Mouse (Mus musculus) midbrain, embryonic 13.5 days (tissue): ENCODE measurements around the gene Fsd2. TPM values are rescaled to one million over a fixed set of nuclear protein-coding genes. Genes with fewer than 3 reads are reported as not detected.

Source experiments
- ATAC-seq: fragments of 200-750 bp; cut with Nextera tagmentation; 2 replicates; pipeline ENCODE4 v1.8.0; 2017; ENCODE audit warnings: mild to moderate bottlenecking, moderate TSS enrichment, moderate library complexity
- H3K27ac ChIP-seq: fragments of 300-500 bp; sonication (generic); 2 replicates; pipeline ENCODE4 v1.5.1; 2015; ENCODE audit warnings: inconsistent platforms, mild to moderate bottlenecking, moderate library complexity
- H3K27me3 ChIP-seq: fragments of 300-500 bp; sonication (generic); 2 replicates; pipeline ENCODE4 v1.6.1; 2015; ENCODE audit warnings: mild to moderate bottlenecking, inconsistent platforms
- H3K36me3 ChIP-seq: fragments of 300-500 bp; sonication (generic); 2 replicates; pipeline ENCODE4 v1.6.1; 2015; ENCODE audit warnings: mild to moderate bottlenecking, inconsistent platforms
- H3K4me1 ChIP-seq: fragments of 300-500 bp; sonication (generic); replicated peaks from 2 replicates; pipeline ENCODE4 v1.6.1; 2015; ENCODE audit warnings: inconsistent platforms
- H3K4me2 ChIP-seq: fragments of 300-500 bp; sonication (generic); replicated peaks from 2 replicates; pipeline ENCODE4 v1.6.1; 2015; ENCODE audit warnings: moderate library complexity, mild to moderate bottlenecking, inconsistent platforms
- H3K4me3 ChIP-seq: fragments of 300-500 bp; sonication (generic); replicated peaks from 2 replicates; pipeline ENCODE4 v1.5.1; 2015; ENCODE audit warnings: mild to moderate bottlenecking, inconsistent platforms
- H3K9ac ChIP-seq: fragments of 300-500 bp; sonication (generic); replicated peaks from 2 replicates; pipeline ENCODE4 v1.6.1; 2015; ENCODE audit warnings: mild to moderate bottlenecking, inconsistent platforms
- H3K9me3 ChIP-seq: fragments of 300-500 bp; sonication (generic); 2 replicates; pipeline ENCODE4 v1.6.1; 2016; ENCODE audit warnings: mild to moderate bottlenecking, inconsistent platforms
- WGBS: fragments of 180-500 bp; shearing (Covaris S2); methylation state at CpG from one replicate; pipeline ENCODE4 v1.1.7; 2015; 5-methylcytosine and 5-hydroxymethylcytosine counted together
- polyA plus RNA-seq: library from polyadenylated mRNA; unstranded; fragments of >200 nt; fragmentation: Nextera tagmentation; extraction: Ambion mirVana; gene quantifications from 2 replicates; pipeline ENCODE4 v1.2.1, GENCODE M21; 2015

Fsd2 gene
- polyA plus RNA-seq, result 0.20 and 0.34 TPM in 2 replicates

GRCm38 (mm10) chr7:81566892-81567291 lies at the start of gene Fsd2:
Fsd2 (minus strand) TSS chr7:81566944.
- Histone ChIP-seq H3K4me3 (no peak within 1 kb of the TSS), H3K9ac (no peak within 1 kb of the TSS), H3K9me3 (no peaks in the 10 kb centered on the region), H3K4me1 (peaks cover under 1% of the 10 kb centered on the region), H3K36me3 (no peaks in the 10 kb centered on the region), H3K27me3 (no peaks in the 10 kb centered on the region), H3K4me2 (no peak within 1 kb of the TSS), H3K27ac (0 out of 2 replicates have a peak within 1 kb of the TSS, but pooled peaks have one; percentile 56)
- WGBS, result 78% methylated on average over 9 of the region's 9 CpGs
- no peak for ATAC-seq

- Histone ChIP-seq H3K27me3 (no peaks in the 10 kb centered on the region), H3K4me2 (no peak overlapping the region), H3K9ac (no peak overlapping the region), H3K36me3 (0 out of 2 replicates have a peak, but pooled peaks cover 3% of the 10 kb centered on the region), H3K27ac (no peak overlapping the region), H3K4me1 (no peaks in the 10 kb centered on the region), H3K9me3 (no peaks in the 10 kb centered on the region), H3K4me3 (no peak overlapping the region)
- 65% methylated on average over 9 of the region's 9 CpGs for WGBS
- no peak for ATAC-seq
These were observed 48.3 kb upstream of the Fsd2 start for GRCm38 (mm10) chr7:81615031-81615430.

- 91% methylated on average over 13 of the region's 13 CpGs for WGBS
- H3K36me3 ChIP-seq, result 0 out of 2 replicates have a peak, but pooled peaks cover 3% of the 10 kb centered on the region
- no peak overlapping the region for H3K27ac ChIP-seq
- no peak overlapping the region for H3K4me2 ChIP-seq
- H3K9me3 ChIP-seq, result no peaks in the 10 kb centered on the region
- no peak overlapping the region for H3K4me3 ChIP-seq
- no peak overlapping the region for H3K9ac ChIP-seq
- no peak; the same call in 1 of the 2 replicates for ATAC-seq
- no peaks in the 10 kb centered on the region for H3K4me1 ChIP-seq
- H3K27me3 ChIP-seq, result no peaks in the 10 kb centered on the region
These were observed 46.3 kb upstream of the Fsd2 start for GRCm38 (mm10) chr7:81612856-81613635.

- no peak for ATAC-seq
- H3K9ac ChIP-seq, result no peak overlapping the region
- H3K36me3 ChIP-seq, result 0 out of 2 replicates have a peak, but pooled peaks cover 3% of the 10 kb centered on the region
- H3K9me3 ChIP-seq, result no peaks in the 10 kb centered on the region
- H3K4me3 ChIP-seq, result no peak overlapping the region
- no peak overlapping the region for H3K4me2 ChIP-seq
- H3K4me1 ChIP-seq, result no peaks in the 10 kb centered on the region
- 69% methylated on average over 18 of the region's 18 CpGs for WGBS
- no peak overlapping the region for H3K27ac ChIP-seq
- no peaks in the 10 kb centered on the region for H3K27me3 ChIP-seq
These were observed 43.4 kb upstream of the Fsd2 start for GRCm38 (mm10) chr7:81610125-81610524.

GRCm38 (mm10) chr7:81606452-81606851 lies 39.7 kb upstream of the Fsd2 start:
- Histone ChIP-seq H3K9me3 (no peaks in the 10 kb centered on the region), H3K27ac (no peak overlapping the region), H3K4me1 (no peaks in the 10 kb centered on the region), H3K4me3 (no peak overlapping the region), H3K4me2 (no peak overlapping the region), H3K9ac (no peak overlapping the region), H3K27me3 (no peaks in the 10 kb centered on the region), H3K36me3 (0 out of 2 replicates have a peak, but pooled peaks cover 3% of the 10 kb centered on the region)
- no peak for ATAC-seq
- 68% methylated on average over 5 of the region's 5 CpGs for WGBS

GRCm38 (mm10) chr7:81605489-81605888 lies 38.7 kb upstream of the Fsd2 start:
- Histone ChIP-seq H3K9ac (no peak overlapping the region), H3K27ac (no peak overlapping the region), H3K27me3 (no peaks in the 10 kb centered on the region), H3K36me3 (no peaks in the 10 kb centered on the region), H3K9me3 (no peaks in the 10 kb centered on the region), H3K4me3 (no peak overlapping the region), H3K4me2 (no peak overlapping the region), H3K4me1 (no peaks in the 10 kb centered on the region)
- 73% methylated on average over 4 of the region's 4 CpGs for WGBS
- no peak for ATAC-seq

GRCm38 (mm10) chr7:81604991-81605390 lies 38.2 kb upstream of the Fsd2 start:
- H3K4me3 ChIP-seq, result no peak overlapping the region
- no peaks in the 10 kb centered on the region for H3K9me3 ChIP-seq
- no peak overlapping the region for H3K9ac ChIP-seq
- no peaks in the 10 kb centered on the region for H3K4me1 ChIP-seq
- no peaks in the 10 kb centered on the region for H3K36me3 ChIP-seq
- no peak overlapping the region for H3K27ac ChIP-seq
- WGBS, result 76% methylated on average over 5 of the region's 5 CpGs
- H3K27me3 ChIP-seq, result no peaks in the 10 kb centered on the region
- no peak overlapping the region for H3K4me2 ChIP-seq
- ATAC-seq, result no peak

GRCm38 (mm10) chr7:81599379-81600280 lies 32.9 kb upstream of the Fsd2 start:
- no peak overlapping the region for H3K4me3 ChIP-seq
- H3K36me3 ChIP-seq, result peaks cover 37% of the 10 kb centered on the region
- ATAC-seq, result no peak
- no peaks in the 10 kb centered on the region for H3K4me1 ChIP-seq
- no peaks in the 10 kb centered on the region for H3K9me3 ChIP-seq
- H3K4me2 ChIP-seq, result no peak overlapping the region
- WGBS, result 77% methylated on average over 8 of the region's 8 CpGs
- H3K27me3 ChIP-seq, result no peaks in the 10 kb centered on the region
- H3K9ac ChIP-seq, result no peak overlapping the region
- no peak overlapping the region for H3K27ac ChIP-seq

GRCm38 (mm10) chr7:81597660-81598059 lies 30.9 kb upstream of the Fsd2 start:
- no peak for ATAC-seq
- Histone ChIP-seq H3K27ac (no peak overlapping the region), H3K9ac (no peak overlapping the region), H3K36me3 (peaks cover 56% of the 10 kb centered on the region), H3K4me3 (no peak overlapping the region), H3K27me3 (no peaks in the 10 kb centered on the region), H3K4me1 (no peaks in the 10 kb centered on the region), H3K9me3 (no peaks in the 10 kb centered on the region), H3K4me2 (no peak overlapping the region)
- 93% methylated on average over 1 of the region's 1 CpGs for WGBS

GRCm38 (mm10) chr7:81596086-81596485 lies 29.3 kb upstream of the Fsd2 start:
- no peak for ATAC-seq
- H3K27me3 ChIP-seq, result no peaks in the 10 kb centered on the region
- no peaks in the 10 kb centered on the region for H3K9me3 ChIP-seq
- no peak overlapping the region for H3K4me3 ChIP-seq
- H3K27ac ChIP-seq, result no peak overlapping the region
- no peaks in the 10 kb centered on the region for H3K4me1 ChIP-seq
- no peak overlapping the region for H3K4me2 ChIP-seq
- H3K36me3 ChIP-seq, result peaks cover 71% of the 10 kb centered on the region
- 85% methylated on average over 6 of the region's 6 CpGs for WGBS
- H3K9ac ChIP-seq, result no peak overlapping the region

GRCm38 (mm10) chr7:81595056-81595455 lies 28.3 kb upstream of the Fsd2 start:
- Histone ChIP-seq H3K27me3 (no peaks in the 10 kb centered on the region), H3K4me2 (no peak overlapping the region), H3K9me3 (no peaks in the 10 kb centered on the region), H3K9ac (no peak overlapping the region), H3K27ac (no peak overlapping the region), H3K36me3 (peaks cover 73% of the 10 kb centered on the region), H3K4me1 (no peaks in the 10 kb centered on the region), H3K4me3 (no peak overlapping the region)
- no peak for ATAC-seq
- WGBS, result 93% methylated on average over 5 of the region's 5 CpGs

GRCm38 (mm10) chr7:81593387-81593786 lies 26.6 kb upstream of the Fsd2 start:
- 90% methylated on average over 8 of the region's 8 CpGs for WGBS
- no peak overlapping the region for H3K4me2 ChIP-seq
- no peaks in the 10 kb centered on the region for H3K27me3 ChIP-seq
- no peak overlapping the region for H3K4me3 ChIP-seq
- H3K9me3 ChIP-seq, result no peaks in the 10 kb centered on the region
- peaks cover 82% of the 10 kb centered on the region for H3K36me3 ChIP-seq
- H3K9ac ChIP-seq, result no peak overlapping the region
- no peaks in the 10 kb centered on the region for H3K4me1 ChIP-seq
- H3K27ac ChIP-seq, result no peak overlapping the region
- no peak for ATAC-seq
